Mouse (Mus musculus): ENCODE measurements around the gene Snrnp70. TPM values are rescaled to one million over a fixed set of nuclear protein-coding genes. Genes with fewer than 3 reads are reported as not detected.

Gene Snrnp70
- polyA plus RNA-seq, 1 experiment from 2014 or later = 300 TPM

DNA sequence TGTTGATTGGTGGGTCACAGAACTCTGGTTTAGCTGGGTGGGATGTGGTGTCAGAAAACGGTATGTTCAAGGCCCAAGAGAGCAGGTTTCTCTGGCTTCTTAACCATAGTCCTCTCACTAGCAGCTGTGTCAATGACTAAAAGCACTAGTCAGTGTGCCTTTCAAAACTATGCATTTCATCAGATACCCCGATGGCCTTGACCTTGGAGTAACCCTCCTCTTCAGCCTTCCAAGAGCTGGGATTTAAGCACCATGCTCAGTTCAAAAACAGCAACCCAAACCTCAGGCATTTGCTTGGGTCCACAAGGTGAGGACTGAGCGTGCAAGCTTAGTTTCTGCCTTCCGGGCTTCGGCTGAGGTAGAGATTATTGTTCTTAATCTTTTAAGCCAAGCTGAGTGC lies 23.2 kb downstream of the Snrnp70 start:
- no peak for ATAC-seq (ENCODE audit: low FRiP score, low read depth)
- Histone ChIP-seq H3K4me2 (replicated peaks) (no peak overlapping the region), H3K27me3 (peaks cover 40% of the 10 kb centered on the region), H3K36me3 (peaks cover 49% of the 10 kb centered on the region), H3K4me3 (no peak overlapping the region), H3K27ac (replicated peaks) (no peak overlapping the region), H3K9me3 (no peaks in the 10 kb centered on the region), H3K9ac (replicated peaks) (no peak overlapping the region), H3K4me1 (peaks cover 28% of the 10 kb centered on the region)
- 86% methylated on average over 5 of the region's 5 CpGs for WGBS

DNA sequence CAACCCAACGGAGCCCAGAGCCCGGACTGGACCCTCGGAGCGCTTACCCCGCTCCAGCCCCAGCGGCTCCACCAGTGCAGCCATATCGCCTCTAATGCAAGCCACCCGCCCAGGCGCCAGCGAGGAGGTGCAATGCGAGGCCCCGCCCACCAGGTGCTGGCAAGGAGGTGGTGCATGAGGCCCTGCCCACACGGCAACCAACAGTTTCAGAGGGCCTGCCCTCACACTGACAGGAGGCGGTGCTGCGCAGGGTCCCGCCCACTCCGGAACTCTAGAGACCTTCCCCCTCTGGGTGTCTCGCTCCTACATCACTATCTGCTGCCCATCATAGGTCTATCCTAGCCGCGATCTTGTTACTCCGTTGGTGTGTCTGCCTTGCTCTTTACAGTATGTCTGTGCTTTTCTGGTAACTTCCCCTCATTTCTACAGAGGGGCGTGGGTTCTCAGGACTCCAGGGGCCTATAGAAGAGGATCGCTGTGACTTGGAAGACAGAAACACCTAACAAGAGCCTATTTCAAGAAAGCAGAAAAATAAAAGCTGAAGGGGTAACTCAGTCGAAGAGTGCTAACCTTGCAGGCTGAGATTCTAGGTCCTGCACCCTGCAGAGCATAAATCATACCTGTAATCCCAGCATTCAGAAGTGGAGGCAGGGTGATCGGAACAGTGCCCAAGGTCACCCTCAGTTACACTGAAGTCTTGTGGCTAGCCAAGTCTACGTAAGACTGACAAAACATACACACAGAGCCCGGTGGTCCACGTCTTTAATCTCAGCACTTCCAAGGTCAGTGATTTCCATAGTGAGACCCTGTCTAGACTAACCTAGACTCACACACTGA lies 24.8 kb downstream of the Snrnp70 start, which contains the start of gene Lin7b:
Gene Lin7b, minus strand, starts transcription at position 109 of the 837 bp plus-strand sequence.
- H3K4me2 ChIP-seq (replicated peaks) = peak within 1 kb of the TSS; percentile 89
- 12% methylated on average over 28 of the region's 28 CpGs for WGBS
- H3K27ac ChIP-seq (replicated peaks) = no peak within 1 kb of the TSS
- H3K4me1 ChIP-seq = peaks cover 32% of the 10 kb centered on the region
- peak within 1 kb of the TSS; percentile 62 for H3K9ac ChIP-seq (replicated peaks)
- peaks cover 32% of the 10 kb centered on the region for H3K36me3 ChIP-seq
- no peaks in the 10 kb centered on the region for H3K9me3 ChIP-seq
- ATAC-seq (ENCODE audit: low FRiP score, low read depth) = peak; percentile 31
- H3K27me3 ChIP-seq = peaks cover 40% of the 10 kb centered on the region
- peak within 1 kb of the TSS; percentile 46 for H3K4me3 ChIP-seq

GRCm38 (mm10) chr7:45369836-45370474 lies 25.6 kb downstream of the Snrnp70 start:
- peaks cover 39% of the 10 kb centered on the region for H3K4me1 ChIP-seq

DNA sequence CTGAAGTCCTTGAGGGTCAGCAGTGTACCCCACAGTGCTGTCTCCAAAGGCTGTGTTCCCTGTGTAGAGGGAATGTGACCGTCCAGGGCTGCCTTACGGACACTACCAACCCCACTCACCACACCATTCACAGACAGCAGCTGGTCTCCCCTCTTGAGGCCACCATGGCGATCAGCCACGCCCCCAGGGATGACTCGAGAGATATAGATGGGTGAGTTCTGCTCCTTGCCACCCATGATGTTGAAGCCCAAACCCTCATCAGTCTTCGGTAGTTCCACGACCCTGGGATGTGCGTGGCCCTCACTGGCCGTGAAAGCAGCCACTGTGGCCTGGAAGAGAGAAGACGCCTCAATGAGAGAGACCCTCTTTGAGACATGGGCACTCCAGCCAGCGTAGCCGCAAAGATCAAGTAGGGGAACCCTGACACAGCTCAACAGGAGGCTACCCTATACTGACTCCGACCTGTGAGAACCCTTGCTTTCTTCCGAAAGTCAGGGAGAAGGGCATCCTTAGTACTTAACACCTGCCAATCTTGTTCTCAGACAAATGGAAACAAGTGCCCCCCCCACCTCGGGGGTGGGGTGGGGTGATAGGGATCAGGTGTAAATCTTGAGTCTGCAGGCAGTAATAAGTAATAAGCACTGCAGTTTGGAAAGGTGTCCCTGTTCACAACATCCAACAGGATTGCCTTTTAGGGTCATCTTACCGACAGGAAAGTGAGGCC lies 26.4 kb downstream of the Snrnp70 start:
- ATAC-seq (ENCODE audit: low FRiP score, low read depth) = no peak
- peaks cover 21% of the 10 kb centered on the region; the same call in 1 of the 2 replicates for H3K36me3 ChIP-seq
- 78% methylated on average over 16 of the region's 16 CpGs for WGBS

More at GRCm38 (mm10) chr7:45369836-45370474, 25.6 kb downstream of the Snrnp70 start:
- Histone ChIP-seq H3K36me3 (peaks cover 26% of the 10 kb centered on the region), H3K9me3 (no peaks in the 10 kb centered on the region), H3K4me3 (peak overlapping the region; percentile 46), H3K4me2 (replicated peaks) (peak overlapping the region; percentile 89), H3K27me3 (peaks cover 42% of the 10 kb centered on the region), H3K27ac (replicated peaks) (no peak overlapping the region), H3K9ac (replicated peaks) (peak overlapping the region; percentile 62)
- no peak; the same call in 1 of the 2 replicates for ATAC-seq (ENCODE audit: low FRiP score, low read depth)
- 9% methylated on average over 52 of the region's 52 CpGs for WGBS

GRCm38 (mm10) chr7:45368178-45368577 lies 27.4 kb downstream of the Snrnp70 start:
- peaks cover 15% of the 10 kb centered on the region; the same call in 1 of the 2 replicates for H3K36me3 ChIP-seq
- H3K27me3 ChIP-seq = peaks cover 54% of the 10 kb centered on the region
- peak overlapping the region; percentile 63 for H3K9ac ChIP-seq (replicated peaks)
- no peaks in the 10 kb centered on the region for H3K9me3 ChIP-seq
- 77% methylated on average over 15 of the region's 15 CpGs for WGBS
- H3K4me1 ChIP-seq = peaks cover 39% of the 10 kb centered on the region
- ATAC-seq (ENCODE audit: low FRiP score, low read depth) = no peak
- no peak overlapping the region for H3K27ac ChIP-seq (replicated peaks)
- H3K4me3 ChIP-seq = peak overlapping the region; percentile 87
- peak overlapping the region; percentile 77 for H3K4me2 ChIP-seq (replicated peaks)

More for the DNA sequence above, 26.4 kb downstream of the Snrnp70 start:
- H3K4me3 ChIP-seq = 0 out of 2 replicates have a peak overlapping the region, but pooled peaks have one; percentile 46
- peaks cover 44% of the 10 kb centered on the region for H3K27me3 ChIP-seq
- H3K9me3 ChIP-seq = no peaks in the 10 kb centered on the region
- H3K4me2 ChIP-seq (replicated peaks) = peak overlapping the region; percentile 89; the same call in 1 of the 2 replicates
- no peak overlapping the region for H3K27ac ChIP-seq (replicated peaks)
- H3K9ac ChIP-seq (replicated peaks) = no peak overlapping the region
- peaks cover 39% of the 10 kb centered on the region for H3K4me1 ChIP-seq

GRCm38 (mm10) chr7:45367020-45367880 lies 28.3 kb downstream of the Snrnp70 start:
- WGBS = under 1% methylated on average over 70 of the region's 70 CpGs
- peak overlapping the region; percentile 89 for H3K9ac ChIP-seq (replicated peaks)
- H3K27ac ChIP-seq (replicated peaks) = peak overlapping the region; percentile 71
- H3K27me3 ChIP-seq = peaks cover 63% of the 10 kb centered on the region
- peak; percentile 87 for ATAC-seq (ENCODE audit: low FRiP score, low read depth)
- H3K4me3 ChIP-seq = peak overlapping the region; percentile 87
- H3K4me1 ChIP-seq = peaks cover 45% of the 10 kb centered on the region
- peak overlapping the region; percentile 77 for H3K4me2 ChIP-seq (replicated peaks)
- no peaks in the 10 kb centered on the region for H3K9me3 ChIP-seq
- peaks cover 7% of the 10 kb centered on the region; the same call in 1 of the 2 replicates for H3K36me3 ChIP-seq

DNA sequence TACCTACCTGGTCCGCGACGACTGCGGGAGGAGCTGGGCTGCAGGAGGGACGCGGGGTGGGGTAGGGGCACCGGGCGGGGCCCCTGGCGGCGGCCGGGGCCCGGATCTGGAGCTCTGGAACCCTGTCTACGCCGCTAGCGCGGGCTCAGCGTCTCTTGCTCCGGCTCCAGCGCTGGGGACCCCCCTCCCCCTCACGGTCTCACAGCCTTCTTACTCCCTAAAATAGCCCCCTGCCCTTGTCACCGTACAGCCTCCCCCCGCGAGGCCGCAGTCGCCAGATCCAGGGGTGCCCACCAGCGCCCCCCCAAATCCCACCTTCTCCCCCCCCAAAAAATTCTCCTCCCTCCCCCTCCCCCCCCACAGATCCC lies 28.9 kb downstream of the Snrnp70 start, which contains the start of gene Ppfia3:
Gene Ppfia3, minus strand, starts transcription at position 368 of the 368 bp plus-strand sequence.
- ATAC-seq (ENCODE audit: low FRiP score, low read depth) = peak; percentile 45
- H3K9ac ChIP-seq (replicated peaks) = peak within 1 kb of the TSS; percentile 89
- H3K27ac ChIP-seq (replicated peaks) = peak within 1 kb of the TSS; percentile 71
- no peaks in the 10 kb centered on the region for H3K9me3 ChIP-seq
- H3K36me3 ChIP-seq = 0 out of 2 replicates have a peak, but pooled peaks cover 2% of the 10 kb centered on the region
- peaks cover 64% of the 10 kb centered on the region for H3K27me3 ChIP-seq
- peaks cover 51% of the 10 kb centered on the region for H3K4me1 ChIP-seq
- peak within 1 kb of the TSS; percentile 77 for H3K4me2 ChIP-seq (replicated peaks)
- peak within 1 kb of the TSS; percentile 87 for H3K4me3 ChIP-seq
- WGBS = 1% methylated on average over 15 of the region's 26 CpGs

DNA sequence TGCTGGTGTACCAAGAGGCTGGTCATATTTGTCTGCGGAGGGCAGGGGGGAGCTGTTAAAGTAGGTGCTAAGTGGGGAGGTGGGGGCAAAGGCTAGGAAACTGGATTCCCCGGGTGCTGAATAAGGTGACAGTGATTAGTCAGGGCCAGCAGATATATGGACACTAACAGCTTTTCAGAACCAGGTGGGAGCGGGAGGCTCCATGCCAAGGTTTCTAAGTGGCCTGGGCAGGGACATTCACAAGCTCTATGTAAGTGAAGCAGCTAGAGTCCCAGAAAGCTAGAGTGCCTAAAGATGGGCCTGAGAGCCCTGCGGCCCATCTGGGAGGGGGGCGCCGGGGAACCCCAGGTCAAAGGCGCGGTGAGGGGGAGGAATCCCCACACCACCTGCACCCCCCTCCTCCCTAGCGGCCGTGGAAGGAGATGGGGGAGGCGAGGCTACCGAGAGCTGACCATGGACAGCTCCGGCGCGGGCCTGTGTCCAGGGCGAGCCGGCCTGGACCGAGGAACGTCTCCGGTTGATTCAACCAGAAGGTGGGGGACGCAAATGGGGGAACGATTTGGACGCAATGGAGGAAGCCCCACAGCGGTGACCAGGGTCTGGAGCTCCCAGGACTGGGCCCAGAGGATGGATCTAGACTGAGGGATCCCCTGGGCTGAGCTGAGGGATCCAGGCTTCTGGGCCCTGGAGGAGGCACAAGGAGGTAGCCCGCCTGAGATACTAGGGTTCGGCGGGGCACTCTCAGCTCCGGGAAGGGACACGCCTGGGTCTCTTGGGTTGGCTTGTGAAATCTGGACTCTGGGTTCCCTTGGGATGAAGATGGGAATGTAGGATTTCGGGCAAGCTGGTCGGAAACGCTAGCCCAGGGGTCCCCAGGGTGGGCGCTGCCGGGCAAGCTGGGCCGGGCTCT lies 29.5 kb downstream of the Snrnp70 start:
- ATAC-seq (ENCODE audit: low FRiP score, low read depth) = no peak
- H3K27ac ChIP-seq (replicated peaks) = peak overlapping the region; percentile 58; the same call in 1 of the 2 replicates
- WGBS = 3% methylated on average over 35 of the region's 35 CpGs
- H3K4me2 ChIP-seq (replicated peaks) = peak overlapping the region; percentile 77
- peak overlapping the region; percentile 89 for H3K9ac ChIP-seq (replicated peaks)
- H3K27me3 ChIP-seq = peaks cover 62% of the 10 kb centered on the region
- H3K4me3 ChIP-seq = peak overlapping the region; percentile 87
- no peaks in the 10 kb centered on the region for H3K36me3 ChIP-seq
- peaks cover 50% of the 10 kb centered on the region for H3K4me1 ChIP-seq
- no peaks in the 10 kb centered on the region for H3K9me3 ChIP-seq

GRCm38 (mm10) chr7:45363983-45364382 lies 31.6 kb downstream of the Snrnp70 start:
- ATAC-seq (ENCODE audit: low FRiP score, low read depth) = no peak
- Histone ChIP-seq H3K27me3 (peaks cover 48% of the 10 kb centered on the region), H3K36me3 (no peaks in the 10 kb centered on the region), H3K4me2 (replicated peaks) (no peak overlapping the region), H3K9me3 (no peaks in the 10 kb centered on the region), H3K27ac (replicated peaks) (no peak overlapping the region), H3K4me1 (peaks cover 37% of the 10 kb centered on the region), H3K9ac (replicated peaks) (no peak overlapping the region), H3K4me3 (no peak overlapping the region)
- 84% methylated on average over 2 of the region's 2 CpGs for WGBS

DNA sequence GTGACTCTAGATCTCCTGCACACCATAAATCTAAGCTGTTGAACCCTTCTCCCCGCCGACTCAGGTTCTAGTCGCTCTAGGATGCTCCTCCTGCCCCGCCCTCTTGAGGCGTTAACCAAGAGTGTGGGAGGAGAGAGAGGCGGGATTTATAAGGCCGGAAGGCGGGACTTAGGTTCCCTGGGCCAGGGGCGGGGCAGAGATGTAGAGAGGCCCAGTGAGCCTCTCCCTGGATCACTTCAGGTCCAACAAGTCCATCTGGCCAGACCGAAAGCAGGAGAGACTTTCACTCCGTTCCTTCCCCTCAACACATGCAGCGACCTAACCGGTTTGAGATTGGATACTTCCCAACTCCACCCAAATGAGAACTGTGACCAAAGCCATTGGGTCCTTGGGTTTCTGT lies 32.7 kb downstream of the Snrnp70 start:
- Histone ChIP-seq H3K4me3 (no peak overlapping the region), H3K9me3 (no peaks in the 10 kb centered on the region), H3K4me1 (peaks cover 31% of the 10 kb centered on the region), H3K27me3 (peaks cover 37% of the 10 kb centered on the region), H3K4me2 (replicated peaks) (peak overlapping the region; percentile 13; the same call in 1 of the 2 replicates), H3K36me3 (peaks cover 6% of the 10 kb centered on the region; the same call in 1 of the 2 replicates), H3K27ac (replicated peaks) (no peak overlapping the region), H3K9ac (replicated peaks) (no peak overlapping the region)
- no peak for ATAC-seq (ENCODE audit: low FRiP score, low read depth)
- WGBS = 9% methylated on average over 13 of the region's 13 CpGs

Data from midbrain, embryonic 12.5 days (tissue).